27 mouse cellular contexts compared by ENCODE assay signal in genomic region chr4:135902606-135903242, GRCm38 (mm10). TPM values are rescaled to one million over a fixed set of nuclear protein-coding genes. Genes with fewer than 3 reads are reported as not detected.
DNase-seq lines count a peak whose midpoint lies in the region; ATAC-seq and TF ChIP-seq lines count a peak whose summit lies in the region.
"Had no signal": no experiment of that assay in that cellular context is flagged by ENCODE, and none has a peak within 500 bp of the region (broad histone marks: within the 10 kb centered on the region; RNA-seq: fewer than 3 reads in every experiment).

No protein-coding gene starts in this region.

- no peak overlapping the region for H3K9ac ChIP-seq in hindbrain, embryonic 14.5 days
- H3K9ac ChIP-seq: embryonic facial prominence, embryonic 13.5 days; embryonic facial prominence, embryonic 15.5 days; forebrain, embryonic 12.5 days had no signal

- no peak for ATAC-seq in hindbrain, embryonic 14.5 days (ENCODE audit: low FRiP score)
- ATAC-seq: activated CD4-positive, CD25-positive, alpha-beta regulatory T cell, adult 4 months; CD4-positive, CD25-positive, alpha-beta regulatory T cell, adult 4 months; forebrain, embryonic 14.5 days; forebrain, embryonic 16.5 days had no signal

- WGBS in spleen, adult 2 months: 43% methylated on average over 4 of the region's 4 CpGs
- WGBS in thymus, adult 2 months: 82% methylated on average over 4 of the region's 4 CpGs
- WGBS in hindbrain, embryonic 14.5 days: 96% methylated on average over 4 of the region's 4 CpGs

- no peaks in the 10 kb centered on the region for H3K27me3 ChIP-seq in spleen, adult 2 months (ENCODE audit: control insufficient read depth, insufficient read depth, low read length)
- H3K27me3 ChIP-seq in thymus, adult 2 months (ENCODE audit: control insufficient read depth, insufficient read depth, low read length): no peaks in the 10 kb centered on the region
- no peaks in the 10 kb centered on the region for H3K27me3 ChIP-seq in splenic B cell, adult 2 months (ENCODE audit: control insufficient read depth, insufficient read depth, low read length, poor library complexity, severe bottlenecking)
- no peaks in the 10 kb centered on the region for H3K27me3 ChIP-seq in hindbrain, embryonic 14.5 days (ENCODE audit: control insufficient read depth, insufficient read depth, low read length)
- H3K27me3 ChIP-seq: embryonic facial prominence, embryonic 13.5 days; embryonic facial prominence, embryonic 15.5 days; forebrain, embryonic 12.5 days had no signal

- peaks cover 8% of the 10 kb centered on the region for H3K36me3 ChIP-seq in spleen, adult 2 months (ENCODE audit: control insufficient read depth, insufficient read depth, low read length)
- no peaks in the 10 kb centered on the region for H3K36me3 ChIP-seq in thymus, adult 2 months (ENCODE audit: control insufficient read depth, insufficient read depth, low read length)
- H3K36me3 ChIP-seq in splenic B cell, adult 2 months (ENCODE audit: control insufficient read depth, insufficient read depth, low read length, poor library complexity, severe bottlenecking): peaks cover 25% of the 10 kb centered on the region
- no peaks in the 10 kb centered on the region for H3K36me3 ChIP-seq in hindbrain, embryonic 14.5 days (replicated peaks; ENCODE audit: control insufficient read depth, insufficient read depth)
- H3K36me3 ChIP-seq: embryonic facial prominence, embryonic 13.5 days; embryonic facial prominence, embryonic 15.5 days; forebrain, embryonic 10.5 days; forebrain, embryonic 12.5 days had no signal

- H3K9me3 ChIP-seq in hindbrain, embryonic 14.5 days (ENCODE audit: control insufficient read depth, low read length): no peaks in the 10 kb centered on the region
- H3K9me3 ChIP-seq: embryonic facial prominence, embryonic 13.5 days; embryonic facial prominence, embryonic 15.5 days; forebrain, embryonic 10.5 days; forebrain, embryonic 12.5 days had no signal

- no peak for TF ChIP-seq POLR2A in spleen, adult 2 months (IDR thresholded peaks at IDR 0.05; ENCODE audit: low read depth, low read length)
- no peak for TF ChIP-seq POLR2A in thymus, adult 2 months (IDR thresholded peaks at IDR 0.05; ENCODE audit: control insufficient read depth, extremely low read depth, insufficient read depth, low read length, poor library complexity)

- no peak overlapping the region for H3K4me2 ChIP-seq in hindbrain, embryonic 14.5 days (replicated peaks)
- H3K4me2 ChIP-seq: embryonic facial prominence, embryonic 13.5 days; embryonic facial prominence, embryonic 15.5 days; forebrain, embryonic 12.5 days had no signal

- peak overlapping the region; percentile 62 for H3K27ac ChIP-seq in spleen, adult 2 months (ENCODE audit: insufficient read depth, low read length)
- peak overlapping the region; percentile 35; the same call in 1 of the 2 replicates for H3K27ac ChIP-seq in thymus, adult 2 months (ENCODE audit: control insufficient read depth, insufficient read depth, low read length)
- no peak overlapping the region for H3K27ac ChIP-seq in hindbrain, embryonic 14.5 days
- H3K27ac ChIP-seq: embryonic facial prominence, embryonic 13.5 days; embryonic facial prominence, embryonic 15.5 days; forebrain, embryonic 10.5 days; forebrain, embryonic 12.5 days had no signal

- no peak overlapping the region for H3K4me3 ChIP-seq in spleen, adult 2 months (ENCODE audit: extremely low read depth, insufficient read depth, insufficient read length)
- no peak overlapping the region for H3K4me3 ChIP-seq in thymus, adult 2 months (ENCODE audit: control insufficient read depth, insufficient read depth, low read length)
- H3K4me3 ChIP-seq in hindbrain, embryonic 14.5 days (replicated peaks; ENCODE audit: low read length): no peak overlapping the region
- H3K4me3 ChIP-seq: embryonic facial prominence, embryonic 13.5 days; embryonic facial prominence, embryonic 15.5 days; erythroblast, embryonic 14.5 days; forebrain, embryonic 10.5 days; forebrain, embryonic 12.5 days had no signal

- peaks cover 37% of the 10 kb centered on the region for H3K4me1 ChIP-seq in spleen, adult 2 months (ENCODE audit: control insufficient read depth, insufficient read depth, insufficient read length)
- peaks cover 12% of the 10 kb centered on the region for H3K4me1 ChIP-seq in thymus, adult 2 months (replicated peaks; ENCODE audit: control insufficient read depth, insufficient read depth, low read length)
- H3K4me1 ChIP-seq in hindbrain, embryonic 14.5 days (replicated peaks; ENCODE audit: control insufficient read depth, insufficient read depth, low read length): no peaks in the 10 kb centered on the region
- H3K4me1 ChIP-seq: embryonic facial prominence, embryonic 13.5 days; embryonic facial prominence, embryonic 15.5 days; forebrain, embryonic 10.5 days; forebrain, embryonic 12.5 days had no signal

- DNase-seq in spleen, adult 2 months (ENCODE audit: low read depth in 1 of 2, low spot score in 2 of 2): peak in 1 of 2 experiments; percentile 57
- no peak for DNase-seq in spleen, adult 18-20 months
- DNase-seq in thymus, adult 2 months: no peak
- no peak for DNase-seq in thymus, adult 18-20 months
- DNase-seq in induced T-regulatory cell, adult 2 months (ENCODE audit: low read depth): peak; percentile 31
- peak; percentile 72 for DNase-seq in splenic B cell, adult 2 months (ENCODE audit: low read depth, low spot score)
- DNase-seq in gastrocnemius, postnatal 4 days (ENCODE audit: low spot score in 2 of 2): no peak
- no peak for DNase-seq in hindbrain, embryonic 14.5 days (ENCODE audit: low spot score)
- DNase-seq: adrenal gland, adult 8-10 months; adrenal gland, postnatal 14 days; adrenal gland, postnatal 36 days; cerebellum, adult 11 months; cerebellum, adult 18-20 months; cerebellum, adult 8-10 months; cerebellum, adult 9-11 months; cerebellum, postnatal 14 days; cerebellum, postnatal 36 days; embryo, embryonic 11 days had no signal

- no peak for TF ChIP-seq CTCF in spleen, adult 2 months (IDR thresholded peaks at IDR 0.05; ENCODE audit: extremely low read depth, insufficient read depth, insufficient read length, insufficient replicate concordance)
- TF ChIP-seq CTCF in thymus, adult 2 months (IDR thresholded peaks at IDR 0.05; ENCODE audit: borderline replicate concordance, control insufficient read depth, extremely low read depth, insufficient read depth, low read length, poor library complexity): no peak

RNA-seq across cellular contexts. Expression of gene Cnr2, which starts 7.5 kb away (rescaled TPM):
- 44.8 and 47.2 TPM in 2 replicates for polyA plus RNA-seq in spleen, adult 2 months (2012; rRNA removed)
- 9.3 and 9.5 TPM in 2 replicates for polyA plus RNA-seq in thymus, adult 2 months (2012; rRNA removed)
- under 1 TPM; 0.65 to 0.78 TPM for total RNA-seq in gastrocnemius, postnatal 4 days (2021)
- polyA plus RNA-seq in hindbrain, embryonic 14.5 days (2014; fragmentation: Nextera tagmentation; extraction: Ambion mirVana): 0.13 and 0.17 TPM in 2 replicates
- polyA plus RNA-seq: erythroblast, embryonic 14.5 days; forebrain, embryonic 16.5 days had no signal

RNA-seq across cellular contexts. Expression of gene Fuca1, which starts 17.8 kb away (rescaled TPM):
- 45.7 TPM in 2 replicates for polyA plus RNA-seq in spleen, adult 2 months (2012; rRNA removed)
- polyA plus RNA-seq in thymus, adult 2 months (2012; rRNA removed): 37.5 and 43.5 TPM in 2 replicates
- total RNA-seq in gastrocnemius, postnatal 4 days (2021): 10 to 100 TPM; 46.6 to 46.7 TPM
- 68.8 and 72.0 TPM in 2 replicates for polyA plus RNA-seq in hindbrain, embryonic 14.5 days (2014; fragmentation: Nextera tagmentation; extraction: Ambion mirVana)

RNA-seq across cellular contexts. Expression of gene Pnrc2, which starts 29.1 kb away (rescaled TPM):
- polyA plus RNA-seq in spleen, adult 2 months (2012; rRNA removed): 12.2 and 14.7 TPM in 2 replicates
- polyA plus RNA-seq in thymus, adult 2 months (2012; rRNA removed): 26.7 and 28.6 TPM in 2 replicates
- total RNA-seq in gastrocnemius, postnatal 4 days (2021): 10 to 100 TPM; 76.6 to 91.3 TPM
- polyA plus RNA-seq in hindbrain, embryonic 14.5 days (2014; fragmentation: Nextera tagmentation; extraction: Ambion mirVana): 95.0 and 105 TPM in 2 replicates

RNA-seq across cellular contexts. Expression of gene Hmgcl, which starts 43.5 kb away (rescaled TPM):
- 27.9 and 32.4 TPM in 2 replicates for polyA plus RNA-seq in spleen, adult 2 months (2012; rRNA removed)
- 46.4 and 53.1 TPM in 2 replicates for polyA plus RNA-seq in thymus, adult 2 months (2012; rRNA removed)
- 10 to 100 TPM; 46.6 to 47.7 TPM for total RNA-seq in gastrocnemius, postnatal 4 days (2021)
- 60.3 and 63.3 TPM in 2 replicates for polyA plus RNA-seq in hindbrain, embryonic 14.5 days (2014; fragmentation: Nextera tagmentation; extraction: Ambion mirVana)

RNA-seq across cellular contexts. Expression of gene Srsf10, which starts 47.2 kb away (rescaled TPM):
- 68.0 and 109 TPM in 2 replicates for polyA plus RNA-seq in spleen, adult 2 months (2012; rRNA removed)
- 194 and 220 TPM in 2 replicates for polyA plus RNA-seq in thymus, adult 2 months (2012; rRNA removed)
- 10 to 100 TPM; 61.0 to 86.0 TPM for total RNA-seq in gastrocnemius, postnatal 4 days (2021)
- 200 and 208 TPM in 2 replicates for polyA plus RNA-seq in hindbrain, embryonic 14.5 days (2014; fragmentation: Nextera tagmentation; extraction: Ambion mirVana)

Comparison
In these comparisons a context has a peak if more than half of its experiments do, and no peak if none do; other contexts are left out.
1. DNase-seq: peak in induced T-regulatory cell, adult 2 months (single experiment) and splenic B cell, adult 2 months (single experiment); none in spleen, adult 18-20 months (0 of 2), thymus, adult 2 months (single experiment), thymus, adult 18-20 months (0 of 2), gastrocnemius, postnatal 4 days (0 of 2) and hindbrain, embryonic 14.5 days (single experiment).